Mouse (Mus musculus) CD4-positive, CD25-positive, alpha-beta regulatory T cell, adult 2 months (primary cell): Measurements from ENCODE around the gene Rap1b.
A peak's percentile ranks its signal among the peaks of the same experiment; 100 is the strongest.

Source experiments
- DNase-seq: peaks from one replicate; pipeline ENCODE4 v3.0.0-alpha.2; 2012; ENCODE audit warnings: low read depth, low spot score

The Rap1b gene

GRCm38 (mm10) chr10:117818600-117818999, 27.2 kb downstream of the Rap1b start:
- DNase-seq, result no peak

GRCm38 (mm10) chr10:117816721-117817120, 29.1 kb downstream of the Rap1b start:
- DNase-seq, result no peak

GRCm38 (mm10) chr10:117812501-117812900, 33.3 kb downstream of the Rap1b start:
- DNase-seq, result no peak

- no peak for DNase-seq
Observed at GRCm38 (mm10) chr10:117811555-117811954, 34.3 kb downstream of the Rap1b start.

GRCm38 (mm10) chr10:117810506-117810905, 35.3 kb downstream of the Rap1b start:
- no peak for DNase-seq

- DNase-seq, result peak; percentile 79
Observed at GRCm38 (mm10) chr10:117808068-117808467, 37.8 kb downstream of the Rap1b start.

- DNase-seq, result no peak
Observed at GRCm38 (mm10) chr10:117805919-117806318, 39.9 kb downstream of the Rap1b start.

GRCm38 (mm10) chr10:117803870-117804850, 41.7 kb downstream of the Rap1b start:
- DNase-seq, result peak; percentile 57

GRCm38 (mm10) chr10:117801886-117802285, 43.9 kb downstream of the Rap1b start:
- no peak for DNase-seq

GRCm38 (mm10) chr10:117799806-117800205, 46.0 kb downstream of the Rap1b start:
- no peak for DNase-seq

GRCm38 (mm10) chr10:117798436-117799035, 47.3 kb downstream of the Rap1b start:
- no peak for DNase-seq

- no peak for DNase-seq
Observed at GRCm38 (mm10) chr10:117797684-117798083, 48.2 kb downstream of the Rap1b start.

- DNase-seq, result no peak
Observed at GRCm38 (mm10) chr10:117797106-117797505, 48.7 kb downstream of the Rap1b start.

- DNase-seq, result peak; percentile 63
Observed at GRCm38 (mm10) chr10:117796181-117796580, 49.7 kb downstream of the Rap1b start.

GRCm38 (mm10) chr10:117795206-117795605, 50.6 kb downstream of the Rap1b start:
- no peak for DNase-seq

GRCm38 (mm10) chr10:117793436-117794030, 52.3 kb downstream of the Rap1b start:
- no peak for DNase-seq

GRCm38 (mm10) chr10:117792141-117793091, 53.4 kb downstream of the Rap1b start, which contains the start of gene Nup107:
Gene Nup107 (minus strand): TSS chr10:117792705.
- DNase-seq, result peak; percentile 100

GRCm38 (mm10) chr10:117791171-117791470, 54.7 kb downstream of the Rap1b start:
- no peak for DNase-seq

GRCm38 (mm10) chr10:117790421-117791170, 55.2 kb downstream of the Rap1b start:
- no peak for DNase-seq

GRCm38 (mm10) chr10:117790011-117790410, 55.8 kb downstream of the Rap1b start:
- no peak for DNase-seq

- DNase-seq, result peak; percentile 70
Observed at GRCm38 (mm10) chr10:117784646-117785045, 61.2 kb downstream of the Rap1b start.
